Mouse (Mus musculus) heart, embryonic 16.5 days (tissue): ENCODE data around the gene Aplp1. TPM values are rescaled to one million over a fixed set of nuclear protein-coding genes. Genes with fewer than 3 reads are reported as not detected.

Source experiments
- ATAC-seq: fragments of 200-750 bp; cut with Nextera tagmentation; replicated peaks from 2 replicates; pipeline ENCODE4 v1.8.0; 2017; ENCODE audit warnings: moderate number of reproducible peaks; ENCODE audit not compliant: insufficient read depth, low FRiP score; ENCODE audit errors: extremely low read depth
- H3K27ac ChIP-seq: fragments of 300-500 bp; sonication (generic); 2 replicates; pipeline ENCODE4 v1.5.1; 2014; ENCODE audit warnings: mild to moderate bottlenecking, low read length, control low read depth, moderate library complexity
- H3K27me3 ChIP-seq: fragments of 300-500 bp; sonication (generic); 2 replicates; pipeline ENCODE4 v1.6.1; 2014; ENCODE audit warnings: low read length, mixed read lengths; ENCODE audit not compliant: control insufficient read depth, insufficient read depth
- H3K36me3 ChIP-seq: fragments of 300-500 bp; sonication (generic); 2 replicates; pipeline ENCODE4 v1.6.1; 2014; ENCODE audit not compliant: control insufficient read depth, insufficient read depth
- H3K4me1 ChIP-seq: fragments of 300-500 bp; sonication (generic); 2 replicates; pipeline ENCODE4 v1.6.1; 2014; ENCODE audit warnings: low read length, mixed read lengths; ENCODE audit not compliant: control insufficient read depth, insufficient read depth
- H3K4me2 ChIP-seq: fragments of 300-500 bp; sonication (generic); 2 replicates; pipeline ENCODE4 v1.6.1; 2014; ENCODE audit warnings: low read depth, mild to moderate bottlenecking, control low read depth, low read length
- H3K4me3 ChIP-seq: fragments of 300-500 bp; sonication (generic); 2 replicates; pipeline ENCODE4 v1.5.1; 2014; ENCODE audit warnings: mild to moderate bottlenecking, control low read depth, low read length
- H3K9ac ChIP-seq: fragments of 300-500 bp; sonication (generic); 2 replicates; pipeline ENCODE4 v1.6.1; 2014; ENCODE audit warnings: low read length, control low read depth
- H3K9me3 ChIP-seq: fragments of 300-500 bp; sonication (generic); replicated peaks from 2 replicates; pipeline ENCODE4 v1.6.1; 2016; ENCODE audit warnings: low read length; ENCODE audit not compliant: control insufficient read depth
- WGBS: fragments of 180-500 bp; shearing (Covaris S2); extraction: QIAGEN DNeasy Blood & Tissue Kit; methylation state at CpG from one replicate; pipeline ENCODE4 v1.1.7; 2014; 5-methylcytosine and 5-hydroxymethylcytosine counted together
- polyA plus RNA-seq: library from polyadenylated mRNA; unstranded; fragments of >200 nt; fragmentation: Nextera tagmentation; extraction: Ambion mirVana; gene quantifications from 2 replicates; pipeline ENCODE4 v1.2.1, GENCODE M21; 2015

The Aplp1 gene
- polyA plus RNA-seq, 1 experiment from 2014 or later = 11.1 TPM

GRCm38 (mm10) chr7:30435156-30435555 lies 10.2 kb downstream of the Aplp1 start:
- ATAC-seq = no peak
- no peaks in the 10 kb centered on the region for H3K4me1 ChIP-seq
- H3K9me3 ChIP-seq = no peaks in the 10 kb centered on the region
- no peak overlapping the region for H3K9ac ChIP-seq
- no peak overlapping the region for H3K4me2 ChIP-seq
- no peaks in the 10 kb centered on the region for H3K36me3 ChIP-seq
- no peak overlapping the region for H3K4me3 ChIP-seq
- H3K27me3 ChIP-seq = peaks cover 30% of the 10 kb centered on the region
- WGBS = 41% methylated on average over 9 of the region's 9 CpGs
- no peak overlapping the region for H3K27ac ChIP-seq

DNA sequence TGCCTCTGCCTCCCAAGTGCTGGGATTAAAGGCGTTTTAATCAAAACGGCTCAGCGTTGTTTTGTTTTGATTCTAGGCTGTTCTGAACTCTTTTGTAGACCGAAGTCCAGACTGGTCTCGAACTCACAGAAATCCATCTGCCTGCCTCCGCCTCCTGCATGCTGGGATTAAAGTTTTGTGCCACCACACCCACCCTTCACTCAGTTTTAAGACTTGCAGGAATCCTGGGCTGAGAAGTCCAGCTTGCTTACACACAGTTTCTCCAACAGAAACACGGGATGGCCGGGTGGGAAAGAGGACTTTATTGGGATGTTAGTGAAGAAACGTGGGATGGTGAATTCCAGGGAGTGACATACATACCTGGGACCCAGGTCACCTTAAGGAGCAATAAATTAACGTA lies 10.6 kb downstream of the Aplp1 start:
- H3K4me3 ChIP-seq = no peak overlapping the region
- no peak for ATAC-seq
- no peaks in the 10 kb centered on the region for H3K4me1 ChIP-seq
- WGBS = 63% methylated on average over 10 of the region's 10 CpGs
- H3K9me3 ChIP-seq = no peaks in the 10 kb centered on the region
- H3K27ac ChIP-seq = no peak overlapping the region
- H3K9ac ChIP-seq = no peak overlapping the region
- no peak overlapping the region for H3K4me2 ChIP-seq
- H3K27me3 ChIP-seq = peaks cover 26% of the 10 kb centered on the region
- H3K36me3 ChIP-seq = no peaks in the 10 kb centered on the region

GRCm38 (mm10) chr7:30434238-30434637 lies 11.1 kb downstream of the Aplp1 start:
- no peak overlapping the region for H3K4me2 ChIP-seq
- 3% methylated on average over 10 of the region's 10 CpGs for WGBS
- no peaks in the 10 kb centered on the region for H3K4me1 ChIP-seq
- peaks cover 26% of the 10 kb centered on the region for H3K27me3 ChIP-seq
- H3K4me3 ChIP-seq = no peak overlapping the region
- H3K9ac ChIP-seq = no peak overlapping the region
- no peak overlapping the region for H3K27ac ChIP-seq
- ATAC-seq = no peak
- H3K9me3 ChIP-seq = no peaks in the 10 kb centered on the region
- no peaks in the 10 kb centered on the region for H3K36me3 ChIP-seq

GRCm38 (mm10) chr7:30431793-30432192 lies 13.5 kb downstream of the Aplp1 start:
- H3K9me3 ChIP-seq = no peaks in the 10 kb centered on the region
- H3K27ac ChIP-seq = no peak overlapping the region
- no peak overlapping the region for H3K4me3 ChIP-seq
- H3K27me3 ChIP-seq = peaks cover 17% of the 10 kb centered on the region
- no peaks in the 10 kb centered on the region for H3K4me1 ChIP-seq
- peaks cover 2% of the 10 kb centered on the region; the same call in 1 of the 2 replicates for H3K36me3 ChIP-seq
- ATAC-seq = no peak
- H3K9ac ChIP-seq = no peak overlapping the region
- H3K4me2 ChIP-seq = no peak overlapping the region
- 4% methylated on average over 3 of the region's 3 CpGs for WGBS

- Histone ChIP-seq H3K4me2 (no peak overlapping the region), H3K36me3 (peaks cover 2% of the 10 kb centered on the region), H3K9me3 (no peaks in the 10 kb centered on the region), H3K9ac (no peak overlapping the region), H3K4me3 (no peak overlapping the region), H3K27ac (no peak overlapping the region), H3K4me1 (no peaks in the 10 kb centered on the region), H3K27me3 (peaks cover under 1% of the 10 kb centered on the region; the same call in 1 of the 2 replicates)
- ATAC-seq = no peak
- 47% methylated on average over 2 of the region's 2 CpGs for WGBS
Measured at GRCm38 (mm10) chr7:30430191-30430590, 15.1 kb downstream of the Aplp1 start.

- H3K27me3 ChIP-seq = no peaks in the 10 kb centered on the region
- H3K9ac ChIP-seq = no peak overlapping the region
- no peak overlapping the region for H3K4me2 ChIP-seq
- H3K36me3 ChIP-seq = peaks cover 2% of the 10 kb centered on the region
- H3K4me1 ChIP-seq = no peaks in the 10 kb centered on the region
- H3K27ac ChIP-seq = no peak overlapping the region
- H3K9me3 ChIP-seq = no peaks in the 10 kb centered on the region
- no peak for ATAC-seq
- H3K4me3 ChIP-seq = no peak overlapping the region
Measured at GRCm38 (mm10) chr7:30429327-30429726, 16.0 kb downstream of the Aplp1 start.

DNA sequence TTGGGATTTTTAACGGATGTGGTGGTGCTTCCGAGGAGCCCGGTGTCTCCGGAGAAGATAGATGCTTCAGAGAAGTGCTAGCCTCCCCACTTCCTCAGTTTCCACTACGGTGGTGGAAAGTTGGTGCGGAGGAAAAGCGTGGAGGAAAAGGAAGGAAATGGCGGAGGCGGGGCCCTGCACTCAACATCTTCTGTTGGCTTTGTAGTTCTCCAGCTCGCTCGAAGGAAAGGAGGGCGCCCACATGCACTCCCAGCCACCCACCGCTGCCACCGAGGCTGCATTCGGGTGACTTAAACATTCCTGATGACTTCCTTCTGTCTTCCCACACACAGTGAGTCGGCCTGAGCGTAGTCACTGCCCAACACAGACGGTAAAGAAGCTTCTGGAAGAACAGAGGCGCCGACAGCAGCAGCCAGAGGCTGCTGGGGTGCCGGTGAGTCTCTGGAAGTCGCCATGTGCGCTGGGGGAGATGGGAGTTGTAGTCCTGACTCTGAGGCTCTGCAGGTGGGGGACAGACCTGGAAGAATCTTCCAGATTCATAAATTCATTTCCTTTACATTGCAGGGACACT lies 22.2 kb downstream of the Aplp1 start:
- H3K4me2 ChIP-seq = peak overlapping the region; percentile 96
- peaks cover 2% of the 10 kb centered on the region for H3K36me3 ChIP-seq
- H3K4me3 ChIP-seq = peak overlapping the region; percentile 66
- peaks cover 5% of the 10 kb centered on the region; the same call in 1 of the 2 replicates for H3K27me3 ChIP-seq
- H3K27ac ChIP-seq = peak overlapping the region; percentile 41
- H3K9me3 ChIP-seq = 0 out of 2 replicates have a peak, but pooled peaks cover 4% of the 10 kb centered on the region
- 23% methylated on average over 23 of the region's 23 CpGs for WGBS
- peaks cover 13% of the 10 kb centered on the region for H3K4me1 ChIP-seq
- ATAC-seq = no peak
- H3K9ac ChIP-seq = peak overlapping the region; percentile 50

GRCm38 (mm10) chr7:30422560-30422959 lies 22.8 kb downstream of the Aplp1 start:
- ATAC-seq = no peak

GRCm38 (mm10) chr7:30421890-30422435 lies 23.4 kb downstream of the Aplp1 start:
- Histone ChIP-seq H3K4me3 (peak overlapping the region; percentile 66), H3K4me2 (peak overlapping the region; percentile 96), H3K9ac (peak overlapping the region; percentile 72), H3K9me3 (0 out of 2 replicates have a peak, but pooled peaks cover 4% of the 10 kb centered on the region), H3K27ac (peak overlapping the region; percentile 26), H3K4me1 (peaks cover 13% of the 10 kb centered on the region), H3K36me3 (no peaks in the 10 kb centered on the region; the same call in 1 of the 2 replicates), H3K27me3 (peaks cover 5% of the 10 kb centered on the region; the same call in 1 of the 2 replicates)
- peak; percentile 76 for ATAC-seq
- WGBS = 1% methylated on average over 45 of the region's 45 CpGs

More at GRCm38 (mm10) chr7:30422560-30422959, 22.8 kb downstream of the Aplp1 start:
- Histone ChIP-seq H3K27ac (peak overlapping the region; percentile 41), H3K9me3 (0 out of 2 replicates have a peak, but pooled peaks cover 4% of the 10 kb centered on the region), H3K36me3 (peaks cover 2% of the 10 kb centered on the region), H3K4me1 (peaks cover 13% of the 10 kb centered on the region), H3K27me3 (peaks cover 5% of the 10 kb centered on the region; the same call in 1 of the 2 replicates), H3K9ac (peak overlapping the region; percentile 72), H3K4me3 (peak overlapping the region; percentile 66), H3K4me2 (peak overlapping the region; percentile 96)
- 12% methylated on average over 9 of the region's 9 CpGs for WGBS
